ENCODE assay signal across 16 mouse cellular contexts in the genomic region with DNA sequence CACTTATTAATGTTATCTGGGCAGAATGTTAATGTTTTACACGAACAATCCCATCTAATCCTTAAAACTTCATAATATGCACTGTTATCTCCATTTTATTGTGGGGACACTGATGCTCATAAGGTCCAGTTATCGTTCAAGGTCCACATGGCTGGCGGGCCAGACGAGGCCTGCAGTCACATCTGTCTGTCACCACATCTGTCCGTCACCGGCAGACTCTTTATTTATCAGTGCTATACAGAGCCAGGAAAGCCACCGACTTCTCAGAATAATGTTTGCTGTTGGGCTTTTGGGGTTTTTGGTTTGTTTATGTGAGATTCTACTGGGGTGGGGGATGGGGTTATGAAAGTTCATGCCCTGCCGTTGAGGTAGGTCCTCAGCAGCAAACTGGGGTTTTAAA. TPM values are rescaled to one million over a fixed set of nuclear protein-coding genes. Genes with fewer than 3 reads are reported as not detected.
DNase-seq lines count a peak whose midpoint lies in the region; ATAC-seq lines count a peak whose summit lies in the region.
"Had no signal": no experiment of that assay in that cellular context is flagged by ENCODE, and none has a peak within 500 bp of the region (broad histone marks: within the 10 kb centered on the region; RNA-seq: fewer than 3 reads in every experiment).

No protein-coding gene starts in this region.

- H3K4me2 ChIP-seq in liver, embryonic 13.5 days = peak overlapping the region; percentile 45
- H3K4me2 ChIP-seq: hindbrain, embryonic 14.5 days; kidney, embryonic 15.5 days; limb, embryonic 15.5 days had no signal

- H3K4me1 ChIP-seq in liver, embryonic 13.5 days (replicated peaks) = peaks cover 99% of the 10 kb centered on the region
- H3K4me1 ChIP-seq: limb, embryonic 15.5 days had no signal

- peak; percentile 38 to 47 for DNase-seq in spleen, postnatal 36 days (ENCODE audit: low spot score in 2 of 2)
- DNase-seq in spleen, postnatal 10 days (ENCODE audit: low spot score in 2 of 2) = no peak
- DNase-seq in liver, embryonic 13.5 days = peak; percentile 81
- DNase-seq in yolk sac, embryonic 10.5 days (ENCODE audit: low spot score) = no peak
- DNase-seq in kidney, adult 8-10 months = no peak
- DNase-seq in left cerebral cortex, postnatal 4 days = no peak
- DNase-seq: adrenal gland, postnatal 14 days; cerebellum, adult 11 months; gastrocnemius, postnatal 14 days; lung, postnatal 4 days; thymus, adult 18-20 months had no signal

- H3K9ac ChIP-seq in liver, embryonic 13.5 days = 0 out of 2 replicates have a peak overlapping the region, but pooled peaks have one; percentile 36
- H3K9ac ChIP-seq: hindbrain, embryonic 14.5 days; kidney, embryonic 15.5 days; limb, embryonic 15.5 days had no signal

- intact Hi-C loops in left cerebral cortex, postnatal 4 days (cut with DNase I) = no loop called here

- H3K9me3 ChIP-seq in liver, embryonic 13.5 days (replicated peaks) = no peaks in the 10 kb centered on the region
- H3K9me3 ChIP-seq: kidney, embryonic 15.5 days; limb, embryonic 15.5 days had no signal

- ATAC-seq in erythroblast, adult 5-6 weeks (replicated peaks; ENCODE audit: low FRiP score, poor library complexity, severe bottlenecking) = peak; percentile 72
- ATAC-seq in liver, embryonic 13.5 days (ENCODE audit: low read depth) = peak; percentile 87
- ATAC-seq: forebrain, embryonic 16.5 days had no signal

- WGBS in liver, embryonic 13.5 days (ENCODE audit: insufficient replicate concordance) = 13% methylated on average over 8 of the region's 8 CpGs

- no peak overlapping the region for H3K4me3 ChIP-seq in liver, embryonic 13.5 days (replicated peaks)
- H3K4me3 ChIP-seq: kidney, embryonic 15.5 days; limb, embryonic 15.5 days had no signal

- no peaks in the 10 kb centered on the region for H3K36me3 ChIP-seq in liver, embryonic 13.5 days
- H3K36me3 ChIP-seq: kidney, embryonic 15.5 days; limb, embryonic 15.5 days had no signal

- peak overlapping the region; percentile 89 for H3K27ac ChIP-seq in liver, embryonic 13.5 days
- H3K27ac ChIP-seq: hindbrain, embryonic 14.5 days; kidney, embryonic 15.5 days; limb, embryonic 15.5 days had no signal

- H3K27me3 ChIP-seq in liver, embryonic 13.5 days = no peaks in the 10 kb centered on the region
- H3K27me3 ChIP-seq: kidney, embryonic 15.5 days; limb, embryonic 15.5 days had no signal

RNA-seq across cellular contexts. Expression of gene Coq2, which starts 36.5 kb away (rescaled TPM):
- 3.5 and 6.1 TPM in 2 replicates for total RNA-seq in erythroblast, adult 5-6 weeks (2015; ENCODE audit: low replicate concordance)
- total RNA-seq in erythroblast, adult 5-6 weeks (2017; ENCODE audit: low replicate concordance) = 3.2 and 8.3 TPM in 2 replicates
- polyA plus RNA-seq in liver, embryonic 13.5 days (2015; fragmentation: Nextera tagmentation; extraction: Ambion mirVana) = 28.9 and 30.2 TPM in 2 replicates
- 10 to 100 TPM; 47.0 to 47.7 TPM for total RNA-seq in left cerebral cortex, postnatal 4 days (2021)

Comparison
In these comparisons a context has a peak if more than half of its experiments do, and no peak if none do; other contexts are left out.
1. DNase-seq: peak in spleen, postnatal 36 days (2 of 2) and liver, embryonic 13.5 days (single experiment); none in spleen, postnatal 10 days (0 of 2), yolk sac, embryonic 10.5 days (single experiment), kidney, adult 8-10 months (0 of 2) and left cerebral cortex, postnatal 4 days (single experiment).
2. RNA of gene Coq2, which starts 36.5 kb away (total RNA-seq): 47.0 to 47.7 TPM in left cerebral cortex, postnatal 4 days; 3.2 to 8.3 TPM in erythroblast, adult 5-6 weeks; every median in the first group is over 4 times any median in the second.